Mouse (Mus musculus): ENCODE data around the gene Psg21.
"Not testable (repeated sequence)": the region's sequence is repeated elsewhere in the genome, so short reads cannot be mapped to it uniquely, and the experiment has no call there.

Gene Psg21

GRCm38 (mm10) chr7:18656625-18657024, at the start of gene Psg21:
Gene Psg21, minus strand, starts transcription at chr7:18656725.
- not testable (repeated sequence) for DNase-seq (ENCODE audit: low spot score in 2 of 2)

- no peak for DNase-seq (ENCODE audit: low spot score in 2 of 2)
Measured at GRCm38 (mm10) chr7:18686085-18686484, 29.6 kb upstream of the Psg21 start, which contains the start of gene Psg20. Gene Psg20, minus strand, starts transcription at chr7:18686185.

GRCm38 (mm10) chr7:18685586-18685985, 29.1 kb upstream of the Psg21 start:
- DNase-seq (ENCODE audit: low spot score in 2 of 2): no peak

- DNase-seq (ENCODE audit: low spot score in 2 of 2): peak in 1 of 2 experiments; percentile 14
Measured at GRCm38 (mm10) chr7:18679772-18680171, 23.2 kb upstream of the Psg21 start.

GRCm38 (mm10) chr7:18626921-18627320, 29.6 kb downstream of the Psg21 start:
- not testable (repeated sequence) for DNase-seq (ENCODE audit: low spot score in 2 of 2)

- DNase-seq (ENCODE audit: low spot score in 2 of 2): not testable (repeated sequence)
Measured at GRCm38 (mm10) chr7:18616401-18616800, 40.1 kb downstream of the Psg21 start, which contains the start of gene Psg23. Gene Psg23, minus strand, starts transcription at chr7:18616501.

All from urinary bladder, adult 18-20 months (tissue).